Mouse (Mus musculus) skeletal muscle tissue, adult 2 months (tissue): Measurements from ENCODE around the gene Nubp2.

Experiments
- DNase-seq: peaks from one replicate; pipeline ENCODE4 v3.0.0-alpha.2; 2012; ENCODE audit warnings: low read depth, low spot score

Nubp2 gene

GRCm38 (mm10) chr17:24861785-24862184, 24.4 kb downstream of the Nubp2 start:
- no peak for DNase-seq

- no peak for DNase-seq
Observed at GRCm38 (mm10) chr17:24860076-24860475, 26.1 kb downstream of the Nubp2 start.

- DNase-seq = peak; percentile 33
Observed at GRCm38 (mm10) chr17:24858967-24859366, 27.2 kb downstream of the Nubp2 start.

GRCm38 (mm10) chr17:24857831-24858470, 28.2 kb downstream of the Nubp2 start:
- DNase-seq = no peak

- no peak for DNase-seq
Observed at GRCm38 (mm10) chr17:24856589-24856988, 29.6 kb downstream of the Nubp2 start.

- DNase-seq = no peak
Observed at GRCm38 (mm10) chr17:24855838-24856464, 30.2 kb downstream of the Nubp2 start.

GRCm38 (mm10) chr17:24851381-24852125, 34.6 kb downstream of the Nubp2 start:
- DNase-seq = no peak

GRCm38 (mm10) chr17:24850773-24851127, 35.4 kb downstream of the Nubp2 start:
- no peak for DNase-seq

GRCm38 (mm10) chr17:24850065-24850772, 35.9 kb downstream of the Nubp2 start, which contains the start of gene Fahd1:
Fahd1 (minus strand) TSS chr17:24850364.
- DNase-seq = peak; percentile 97

- DNase-seq = no peak
Observed at GRCm38 (mm10) chr17:24849733-24850064, 36.5 kb downstream of the Nubp2 start.

- no peak for DNase-seq
Observed at GRCm38 (mm10) chr17:24848600-24849031, 37.5 kb downstream of the Nubp2 start.

GRCm38 (mm10) chr17:24847386-24847785, 38.8 kb downstream of the Nubp2 start:
- no peak for DNase-seq

GRCm38 (mm10) chr17:24844525-24844924, 41.6 kb downstream of the Nubp2 start:
- no peak for DNase-seq

GRCm38 (mm10) chr17:24842631-24843030, 43.5 kb downstream of the Nubp2 start:
- DNase-seq = no peak

GRCm38 (mm10) chr17:24841133-24841532, 45.0 kb downstream of the Nubp2 start:
- DNase-seq = no peak

GRCm38 (mm10) chr17:24840341-24840740, 45.8 kb downstream of the Nubp2 start:
- no peak for DNase-seq

GRCm38 (mm10) chr17:24839842-24840241, 46.3 kb downstream of the Nubp2 start, which contains the start of gene Hagh:
Hagh (plus strand) TSS chr17:24840143.
- DNase-seq = no peak
